Mouse (Mus musculus) megakaryocyte, embryonic 14.5 days (primary cell): ENCODE measurements at regions not wholly inside any gene's neighbourhood (a gene's known extent, or its start where the extent isn't known, plus 50 kb on each side); places are given as distances from the start of the nearest gene placed in this dataset.

Experiments used
- FLI1 ChIP-seq: IDR thresholded peaks from 2 replicates; pipeline ENCODE4 v1.6.1; 2012; ENCODE audit warnings: low read length, inconsistent platforms, mixed read lengths
- GATA1 ChIP-seq: IDR thresholded peaks from 3 replicates; pipeline ENCODE4 v1.6.1; 2012; ENCODE audit warnings: mixed read lengths, low read length, inconsistent platforms, borderline replicate concordance

GRCm38 (mm10) chr1:190495741-190496520, 325.4 kb upstream of the Prox1 start:
- TF ChIP-seq GATA1 (no peak), FLI1 (no peak)
